Mouse (Mus musculus) megakaryocyte, embryonic 14.5 days (primary cell): ENCODE measurements around the gene Casp7.

ENCODE experiments used
- FLI1 ChIP-seq: IDR thresholded peaks from 2 replicates; pipeline ENCODE4 v1.6.1; 2012; ENCODE audit warnings: low read length, inconsistent platforms, mixed read lengths
- GATA1 ChIP-seq: IDR thresholded peaks from 3 replicates; pipeline ENCODE4 v1.6.1; 2012; ENCODE audit warnings: mixed read lengths, low read length, inconsistent platforms, borderline replicate concordance

GRCm38 (mm10) chr19:56380341-56380740, 16.6 kb upstream of the Casp7 start:
- TF ChIP-seq GATA1 (no peak), FLI1 (no peak)
